ENCODE assay signal across 16 mouse cellular contexts in genomic region chr2:161557874-161558273, GRCm38 (mm10).
"Had no signal": no experiment of that assay in that cellular context is flagged by ENCODE, and none has a peak within 500 bp of the region (broad histone marks: within the 10 kb centered on the region; RNA-seq: fewer than 3 reads in every experiment).

No protein-coding gene starts in this region.

- DNase-seq: cerebellum, adult 8-10 months; cerebellum, adult 9-10 months; cerebellum, adult 9-11 months; cerebellum, postnatal 10 days; cerebellum, postnatal 14 days; cerebellum, postnatal 25 days; cerebellum, postnatal 36 days; embryo, embryonic 11 days; forebrain, postnatal 0 days; gastrocnemius, adult 2 months; gastrocnemius, postnatal 10 days; gastrocnemius, postnatal 14 days; gastrocnemius, postnatal 25 days; gastrocnemius, postnatal 36 days; heart, adult 18-20 months; heart, adult 2 months had no signal
